Comparison of ENCODE assay signal across 19 mouse cellular contexts in the genomic region with DNA sequence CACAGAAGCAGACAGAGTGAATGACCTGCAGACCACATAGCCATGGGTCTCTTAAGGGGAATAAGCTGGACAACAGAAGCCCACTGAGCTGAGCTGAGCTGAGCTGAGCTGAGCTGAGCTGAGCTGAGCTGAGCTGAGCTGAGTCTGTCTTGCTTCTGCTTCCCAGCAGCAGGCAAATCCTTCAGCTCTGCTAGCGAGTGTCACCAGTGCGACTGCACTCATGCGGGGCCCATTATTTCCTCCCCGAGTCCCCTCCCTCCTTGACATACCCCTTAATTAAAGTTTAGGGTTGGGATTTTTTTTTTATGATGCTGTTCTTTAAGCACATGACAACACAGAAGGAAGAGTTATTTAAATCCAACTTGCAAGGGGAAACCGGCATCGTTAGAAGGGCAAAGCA. TPM values are rescaled to one million over a fixed set of nuclear protein-coding genes. Genes with fewer than 3 reads are reported as not detected.
DNase-seq lines count a peak whose midpoint lies in the region; ATAC-seq and TF ChIP-seq lines count a peak whose summit lies in the region.
"Had no signal": no experiment of that assay in that cellular context is flagged by ENCODE, and none has a peak within 500 bp of the region (broad histone marks: within the 10 kb centered on the region; RNA-seq: fewer than 3 reads in every experiment).

No protein-coding gene starts in this region.

- TF ChIP-seq CTCF in forebrain, postnatal 0 days (IDR thresholded peaks at IDR 0.05; ENCODE audit: low read depth) = no peak
- TF ChIP-seq CTCF in kidney, postnatal 0 days (IDR thresholded peaks at IDR 0.05; ENCODE audit: low read depth) = no peak
- no peak for TF ChIP-seq CTCF in olfactory bulb, adult 2 months (IDR thresholded peaks at IDR 0.05; ENCODE audit: insufficient read depth, low read depth, low read length)

- no peak overlapping the region for H3K27ac ChIP-seq in forebrain, postnatal 0 days (ENCODE audit: low read depth, low read length)
- no peak overlapping the region for H3K27ac ChIP-seq in forebrain, embryonic 12.5 days
- no peak overlapping the region for H3K27ac ChIP-seq in kidney, postnatal 0 days
- H3K27ac ChIP-seq in olfactory bulb, adult 2 months (ENCODE audit: insufficient read depth, low read depth, low read length) = peak overlapping the region; percentile 80
- H3K27ac ChIP-seq: embryonic facial prominence, embryonic 10.5 days; heart, adult 2 months; hindbrain, embryonic 12.5 days; hindbrain, postnatal 0 days had no signal

- peaks cover 8% of the 10 kb centered on the region; the same call in 1 of the 2 replicates for H3K4me1 ChIP-seq in forebrain, postnatal 0 days (ENCODE audit: insufficient read depth)
- peaks cover 42% of the 10 kb centered on the region for H3K4me1 ChIP-seq in forebrain, embryonic 12.5 days
- peaks cover 22% of the 10 kb centered on the region for H3K4me1 ChIP-seq in kidney, postnatal 0 days (replicated peaks; ENCODE audit: insufficient read depth, low read length)
- H3K4me1 ChIP-seq in olfactory bulb, adult 2 months (ENCODE audit: control insufficient read depth, insufficient read depth, low read length) = peaks cover 55% of the 10 kb centered on the region

- no peak for DNase-seq in forebrain, postnatal 0 days
- DNase-seq in kidney, postnatal 0 days (ENCODE audit: low spot score) = peak; percentile 54
- no peak for DNase-seq in kidney, postnatal 14 days
- peak; percentile 78 for DNase-seq in brain, adult 2 months (ENCODE audit: low read depth, low spot score)
- no peak for DNase-seq in lung, postnatal 25 days (ENCODE audit: low spot score)
- DNase-seq in frontal cortex, adult 2 months (ENCODE audit: extremely low spot score in 1 of 2, low spot score in 1 of 2) = no peak
- DNase-seq: adrenal gland, postnatal 10 days; cerebellum, adult 18-20 months; cerebellum, postnatal 10 days; gastrocnemius, postnatal 10 days; heart, adult 2 months; kidney, adult 2 months had no signal

- H3K4me3 ChIP-seq in forebrain, postnatal 0 days (ENCODE audit: low read depth, low read length) = no peak overlapping the region
- no peak overlapping the region for H3K4me3 ChIP-seq in forebrain, embryonic 12.5 days (replicated peaks)
- H3K4me3 ChIP-seq in kidney, postnatal 0 days (replicated peaks; ENCODE audit: low read depth, low read length) = no peak overlapping the region
- no peak overlapping the region for H3K4me3 ChIP-seq in olfactory bulb, adult 2 months (ENCODE audit: insufficient read depth, low read depth, low read length)
- H3K4me3 ChIP-seq: embryonic facial prominence, embryonic 10.5 days; heart, adult 2 months; hindbrain, embryonic 12.5 days had no signal

- no peaks in the 10 kb centered on the region for H3K9me3 ChIP-seq in forebrain, postnatal 0 days (ENCODE audit: low read length)
- no peaks in the 10 kb centered on the region for H3K9me3 ChIP-seq in forebrain, embryonic 12.5 days
- no peaks in the 10 kb centered on the region for H3K9me3 ChIP-seq in kidney, postnatal 0 days (replicated peaks; ENCODE audit: low read length)
- H3K9me3 ChIP-seq: embryonic facial prominence, embryonic 10.5 days; G1E; hindbrain, embryonic 12.5 days had no signal

- no peak overlapping the region for H3K9ac ChIP-seq in forebrain, postnatal 0 days
- H3K9ac ChIP-seq in forebrain, embryonic 12.5 days = no peak overlapping the region
- H3K9ac ChIP-seq in kidney, postnatal 0 days (ENCODE audit: low read depth, low read length) = no peak overlapping the region
- H3K9ac ChIP-seq: hindbrain, embryonic 12.5 days had no signal

- 26% methylated on average over 6 of the region's 6 CpGs for WGBS in forebrain, postnatal 0 days
- 43% methylated on average over 6 of the region's 6 CpGs for WGBS in forebrain, embryonic 12.5 days
- WGBS in kidney, postnatal 0 days = 23% methylated on average over 6 of the region's 6 CpGs
- 45% methylated on average over 6 of the region's 6 CpGs for WGBS in olfactory bulb, adult 2 months

- no peaks in the 10 kb centered on the region for H3K27me3 ChIP-seq in forebrain, postnatal 0 days (ENCODE audit: insufficient read depth, low read length)
- H3K27me3 ChIP-seq in forebrain, embryonic 12.5 days = no peaks in the 10 kb centered on the region
- H3K27me3 ChIP-seq in kidney, postnatal 0 days (ENCODE audit: insufficient read depth, low read length) = no peaks in the 10 kb centered on the region
- H3K27me3 ChIP-seq: hindbrain, embryonic 12.5 days had no signal

- TF ChIP-seq POLR2A in olfactory bulb, adult 2 months (IDR thresholded peaks at IDR 0.05; ENCODE audit: insufficient read depth, low read depth, low read length) = no peak

- H3K36me3 ChIP-seq in forebrain, postnatal 0 days (ENCODE audit: insufficient read depth) = no peaks in the 10 kb centered on the region
- H3K36me3 ChIP-seq in forebrain, embryonic 12.5 days (replicated peaks) = no peaks in the 10 kb centered on the region
- H3K36me3 ChIP-seq in kidney, postnatal 0 days (ENCODE audit: insufficient read depth, low read length) = no peaks in the 10 kb centered on the region
- H3K36me3 ChIP-seq: embryonic facial prominence, embryonic 10.5 days; G1E; hindbrain, embryonic 12.5 days had no signal

- H3K4me2 ChIP-seq in forebrain, postnatal 0 days (ENCODE audit: low read depth) = no peak overlapping the region
- H3K4me2 ChIP-seq in forebrain, embryonic 12.5 days = no peak overlapping the region
- H3K4me2 ChIP-seq in kidney, postnatal 0 days (ENCODE audit: low read length) = no peak overlapping the region
- H3K4me2 ChIP-seq: heart, embryonic 11.5 days; hindbrain, embryonic 12.5 days had no signal

- ATAC-seq in forebrain, postnatal 0 days = peak; percentile 59; the same call in 1 of the 2 replicates
- ATAC-seq in forebrain, embryonic 12.5 days (ENCODE audit: low FRiP score) = no peak
- ATAC-seq in kidney, postnatal 0 days (replicated peaks; ENCODE audit: low FRiP score, low read depth) = no peak
- ATAC-seq: hindbrain, postnatal 0 days had no signal

RNA-seq across cellular contexts. Expression of gene Ksr1, which starts 32.1 kb away (rescaled TPM):
- 30.0 and 33.2 TPM in 2 replicates for total RNA-seq in forebrain, postnatal 0 days (2014; rRNA removed)
- polyA plus RNA-seq in forebrain, postnatal 0 days (2015; fragmentation: Nextera tagmentation; extraction: Ambion mirVana) = 2.0 and 2.7 TPM in 2 replicates
- 4.7 and 7.6 TPM in 2 replicates for polyA plus RNA-seq in forebrain, embryonic 12.5 days (2016; fragmentation: Nextera tagmentation; extraction: Ambion mirVana)
- polyA plus RNA-seq in kidney, postnatal 0 days (2015; fragmentation: Nextera tagmentation; extraction: Ambion mirVana) = 1.7 and 1.8 TPM in 2 replicates
- polyA plus RNA-seq in olfactory bulb, adult 2 months (2012; ENCODE audit: insufficient read depth, insufficient read length, low replicate concordance, missing spikeins) = not detected in 2 replicates
- 47.0 and 55.7 TPM in 2 replicates for polyA plus RNA-seq in frontal cortex, adult 2 months (2012; rRNA removed)

Comparison
In these comparisons a context has a peak if more than half of its experiments do, and no peak if none do; other contexts are left out.
1. DNase-seq: peak in kidney, postnatal 0 days (single experiment) and brain, adult 2 months (single experiment); none in forebrain, postnatal 0 days (single experiment), kidney, postnatal 14 days (single experiment), lung, postnatal 25 days (single experiment) and frontal cortex, adult 2 months (0 of 2).